Mouse (Mus musculus) G1E (cell line): ENCODE data around the gene Tmem255b. TPM values are rescaled to one million over a fixed set of nuclear protein-coding genes. Genes with fewer than 3 reads are reported as not detected.

Source experiments
- ATAC-seq: 2 replicates; pipeline ENCODE4 v1.8.0; 2016; ENCODE audit warnings: mild to moderate bottlenecking; ENCODE audit not compliant: insufficient number of reproducible peaks, poor library complexity, low FRiP score, severe bottlenecking; ENCODE audit errors: extremely low read depth
- DNase-seq: peaks from one replicate; pipeline ENCODE4 v3.0.0; 2012; ENCODE audit warnings: low spot score
- H3K27me3 ChIP-seq: 2 replicates; pipeline ENCODE4 v1.6.1; 2012; ENCODE audit warnings: mild to moderate bottlenecking, low read length, inconsistent platforms; ENCODE audit not compliant: insufficient read depth
- H3K36me3 ChIP-seq: replicated peaks from 2 replicates; pipeline ENCODE3; 2012; ENCODE audit warnings: mild to moderate bottlenecking, inconsistent platforms
- H3K4me1 ChIP-seq: 2 replicates; pipeline ENCODE4 v1.6.1; 2012; ENCODE audit warnings: low read depth, low read length, inconsistent platforms, mixed read lengths; ENCODE audit not compliant: insufficient read depth
- H3K4me3 ChIP-seq: 2 replicates; pipeline ENCODE4 v1.5.1; 2012; ENCODE audit warnings: low read depth, mild to moderate bottlenecking, inconsistent platforms, low read length, moderate library complexity, mixed read lengths
- H3K9me3 ChIP-seq: replicated peaks from 2 replicates; pipeline ENCODE4 v1.6.1; 2012; ENCODE audit warnings: inconsistent platforms
- CTCF ChIP-seq: IDR thresholded peaks from 2 replicates; pipeline ENCODE4 v1.5.1; 2012; ENCODE audit warnings: low read depth, low read length, inconsistent platforms, mixed read lengths
- GATA1 ChIP-seq: IDR thresholded peaks from 2 replicates; pipeline ENCODE4 v1.6.1; 2012; ENCODE audit warnings: borderline replicate concordance, low read length, inconsistent platforms, mixed read lengths
- GATA2 ChIP-seq: IDR thresholded peaks from 2 replicates; pipeline ENCODE4 v1.6.1; 2012; ENCODE audit warnings: low read depth, low read length, inconsistent platforms, borderline replicate concordance
- POLR2AphosphoS5 ChIP-seq: IDR thresholded peaks from 2 replicates; pipeline ENCODE4 v1.6.1; 2012; ENCODE audit warnings: low read depth, low read length, inconsistent platforms; ENCODE audit not compliant: insufficient replicate concordance
- TAL1 ChIP-seq: conservative IDR thresholded peaks from 2 replicates; pipeline ENCODE4 v1.6.1; 2012; ENCODE audit warnings: low read depth, low read length, inconsistent platforms, mixed read lengths
- polyA plus RNA-seq: library from polyadenylated mRNA; stranded (reverse); fragments of >175 nt; gene quantifications from 2 replicates; pipeline ENCODE4 v1.2.3, GENCODE M21; 2012
- total RNA-seq, 2 experiments: library from RNA; stranded (forward) in 1 of 2; stranded (reverse) in 1 of 2; fragments of 200-1000 nt in 1 of 2; fragments of >200 nt in 1 of 2; fragmentation: Nextera tagmentation in 1 of 2; gene quantifications; 2 replicates each; pipeline ENCODE4 v1.2.3; 2014 to 2017

Gene Tmem255b
- total and polyA plus RNA-seq, 3 experiments: not detected

DNA sequence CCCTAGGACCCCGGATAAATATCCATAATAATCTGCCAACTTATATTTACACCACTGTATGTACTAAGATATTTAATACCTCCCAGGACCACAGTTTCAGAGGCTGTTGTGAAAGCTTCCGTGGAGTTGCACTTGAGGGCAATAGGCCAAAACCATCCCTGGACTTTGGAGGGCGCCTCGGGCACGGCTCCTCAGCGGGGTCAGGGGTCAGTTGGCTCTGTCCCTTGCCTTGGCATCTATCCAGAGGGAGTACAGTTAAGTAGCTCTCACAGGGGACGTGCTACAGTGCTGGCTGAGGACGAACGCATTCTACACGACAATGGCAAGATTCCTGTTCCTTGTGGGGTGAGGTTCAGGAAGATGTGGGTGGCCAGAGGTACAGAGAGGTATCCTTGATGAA lies 27.4 kb downstream of the Tmem255b start:
- no peaks in the 10 kb centered on the region for H3K9me3 ChIP-seq
- H3K4me3 ChIP-seq: no peak overlapping the region
- TF ChIP-seq POLR2AphosphoS5 (no peak), GATA1 (no peak)
- H3K4me1 ChIP-seq: no peaks in the 10 kb centered on the region
- H3K27me3 ChIP-seq: peaks cover 3% of the 10 kb centered on the region
- ATAC-seq (no peak), DNase-seq (no peak)
- H3K36me3 ChIP-seq: no peaks in the 10 kb centered on the region

DNA sequence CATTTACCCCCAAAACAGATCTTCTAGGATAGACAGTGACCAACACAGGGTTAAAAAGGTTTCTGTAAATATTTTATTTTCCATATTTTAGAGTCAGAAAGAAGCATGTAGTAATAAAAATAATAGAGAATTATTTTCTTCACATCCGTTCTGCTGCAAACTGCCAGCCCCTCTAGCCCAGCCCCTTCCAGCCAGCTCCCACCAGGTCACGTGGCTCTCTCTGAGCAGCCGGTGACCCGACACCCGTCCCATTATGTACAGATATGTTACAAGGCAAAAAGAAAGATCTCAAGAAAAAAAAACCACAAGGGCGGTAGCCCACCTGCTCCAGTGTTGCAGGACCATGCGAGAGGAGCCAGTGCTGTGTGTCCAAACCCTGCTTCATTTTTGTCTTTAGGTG lies 30.3 kb downstream of the Tmem255b start:
- TF ChIP-seq TAL1: no peak
- no peak for TF ChIP-seq GATA2
- TF ChIP-seq CTCF: no peak
- TF ChIP-seq GATA1: no peak
- TF ChIP-seq POLR2AphosphoS5: no peak
- H3K4me1 ChIP-seq: no peaks in the 10 kb centered on the region
- no peak for ATAC-seq
- peaks cover 3% of the 10 kb centered on the region for H3K27me3 ChIP-seq
- no peak overlapping the region for H3K4me3 ChIP-seq
- H3K9me3 ChIP-seq: no peaks in the 10 kb centered on the region
- H3K36me3 ChIP-seq: no peaks in the 10 kb centered on the region
- no peak for DNase-seq

- no peak overlapping the region for H3K4me3 ChIP-seq
- no peaks in the 10 kb centered on the region for H3K4me1 ChIP-seq
- ATAC-seq (no peak), DNase-seq (no peak)
- H3K9me3 ChIP-seq: no peaks in the 10 kb centered on the region
- H3K36me3 ChIP-seq: no peaks in the 10 kb centered on the region
- peaks cover 3% of the 10 kb centered on the region for H3K27me3 ChIP-seq
- no peak for TF ChIP-seq POLR2AphosphoS5
- TF ChIP-seq TAL1: no peak
- TF ChIP-seq GATA1: no peak
- TF ChIP-seq CTCF: no peak
- TF ChIP-seq GATA2: no peak
Measured at GRCm38 (mm10) chr8:13466989-13467388, 32.0 kb downstream of the Tmem255b start.

DNA sequence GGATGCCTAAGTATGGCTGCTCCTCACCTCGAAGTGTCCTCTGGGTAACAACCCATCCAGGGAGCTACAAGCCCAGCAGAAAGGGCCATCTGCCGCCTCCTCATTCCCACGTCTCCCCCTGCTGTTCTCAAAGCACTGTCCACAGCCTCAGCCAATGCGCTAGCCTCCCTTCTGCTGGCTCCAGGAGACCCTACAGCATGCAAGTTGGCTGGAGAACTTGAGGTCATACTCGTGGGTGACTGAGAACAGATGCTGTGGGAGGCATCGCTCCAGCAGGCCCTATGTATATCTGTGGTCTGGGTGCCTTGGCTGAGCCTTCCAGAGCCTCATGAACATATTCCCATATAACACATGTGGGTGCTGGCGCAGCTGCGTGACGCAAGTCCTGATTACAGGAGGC lies 33.7 kb downstream of the Tmem255b start:
- H3K4me3 ChIP-seq: no peak overlapping the region
- no peak for TF ChIP-seq GATA2
- TF ChIP-seq TAL1: no peak
- TF ChIP-seq POLR2AphosphoS5: no peak
- no peaks in the 10 kb centered on the region for H3K4me1 ChIP-seq
- H3K9me3 ChIP-seq: no peaks in the 10 kb centered on the region
- H3K27me3 ChIP-seq: peaks cover 3% of the 10 kb centered on the region
- DNase-seq: no peak
- no peak for ATAC-seq
- no peaks in the 10 kb centered on the region for H3K36me3 ChIP-seq

- DNase-seq: no peak
- no peaks in the 10 kb centered on the region for H3K36me3 ChIP-seq
- H3K4me1 ChIP-seq: no peaks in the 10 kb centered on the region
- no peak overlapping the region for H3K4me3 ChIP-seq
- no peaks in the 10 kb centered on the region for H3K9me3 ChIP-seq
- H3K27me3 ChIP-seq: peaks cover 4% of the 10 kb centered on the region; the same call in 1 of the 2 replicates
- no peak for TF ChIP-seq CTCF
- no peak for TF ChIP-seq GATA2
- TF ChIP-seq POLR2AphosphoS5: no peak
- TF ChIP-seq TAL1: no peak
- TF ChIP-seq GATA1: no peak
- ATAC-seq: no peak
Measured at GRCm38 (mm10) chr8:13471484-13471883, 36.5 kb downstream of the Tmem255b start.

GRCm38 (mm10) chr8:13472284-13472683 lies 37.3 kb downstream of the Tmem255b start:
- H3K27me3 ChIP-seq: peaks cover 4% of the 10 kb centered on the region; the same call in 1 of the 2 replicates
- no peaks in the 10 kb centered on the region for H3K9me3 ChIP-seq
- ATAC-seq (no peak), DNase-seq (no peak)
- no peaks in the 10 kb centered on the region for H3K4me1 ChIP-seq
- H3K4me3 ChIP-seq: no peak overlapping the region
- H3K36me3 ChIP-seq: no peaks in the 10 kb centered on the region
- TF ChIP-seq TAL1: no peak

- Histone ChIP-seq H3K4me3 (no peak overlapping the region), H3K9me3 (no peaks in the 10 kb centered on the region), H3K4me1 (no peaks in the 10 kb centered on the region), H3K36me3 (no peaks in the 10 kb centered on the region), H3K27me3 (peaks cover 4% of the 10 kb centered on the region; the same call in 1 of the 2 replicates)
- DNase-seq (no peak), ATAC-seq (no peak)
- TF ChIP-seq GATA2: no peak
- TF ChIP-seq CTCF: no peak
- no peak for TF ChIP-seq POLR2AphosphoS5
- no peak for TF ChIP-seq GATA1
- TF ChIP-seq TAL1: no peak
Measured at GRCm38 (mm10) chr8:13475892-13476291, 40.9 kb downstream of the Tmem255b start.
